Mouse (Mus musculus): ENCODE measurements around the gene Herc3. TPM values are rescaled to one million over a fixed set of nuclear protein-coding genes. Genes with fewer than 3 reads are reported as not detected.

The Herc3 gene
- polyA plus RNA-seq, 2 experiments, result 10.0 to 17.4 TPM

DNA sequence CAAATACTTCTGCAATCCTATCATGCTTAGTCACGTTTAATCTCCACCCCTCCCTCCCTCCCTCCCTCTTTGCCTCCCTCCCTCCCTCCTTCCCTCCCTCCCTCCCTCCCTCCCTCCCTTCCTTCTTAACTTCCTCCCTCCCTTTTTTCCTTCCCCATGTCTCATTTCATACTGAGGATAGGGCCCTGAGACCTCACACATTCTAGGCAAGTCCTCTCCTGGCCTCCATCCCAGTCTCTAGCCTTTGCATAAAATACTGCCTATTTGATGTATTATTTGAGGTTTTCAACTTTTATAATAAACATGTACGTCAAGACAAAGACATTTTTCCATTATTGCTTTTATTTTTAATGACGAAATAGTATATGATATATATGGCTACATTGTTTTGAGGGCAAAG, 82.3 kb downstream of the Herc3 start:
- TF ChIP-seq POLR2A (IDR thresholded peaks at IDR 0.05; ENCODE audit: borderline replicate concordance, extremely low read depth, insufficient read depth, insufficient read length), result no peak
- no peak for DNase-seq (ENCODE audit: low spot score)
- 73% methylated on average over 3 of the region's 3 CpGs for WGBS

DNA sequence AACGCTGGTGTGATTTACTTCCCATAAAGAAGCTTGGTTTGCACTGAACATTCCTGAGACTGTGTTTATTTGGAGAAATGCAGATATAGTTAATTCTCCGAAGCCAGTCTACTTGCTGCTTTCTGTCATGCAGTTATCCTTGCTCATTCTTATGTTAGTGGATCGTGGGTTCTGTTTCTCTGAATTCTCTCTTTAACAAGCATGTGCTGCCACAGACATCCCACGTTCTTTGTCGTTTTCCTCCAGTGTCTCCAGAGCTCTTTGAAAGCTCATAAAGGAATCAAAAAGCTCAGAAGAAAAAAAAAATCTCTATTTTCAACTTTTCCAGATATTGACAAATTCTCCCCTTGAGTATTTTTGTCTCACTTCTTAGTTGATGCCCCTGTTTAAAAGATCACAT, 82.7 kb downstream of the Herc3 start:
- no peaks in the 10 kb centered on the region for H3K4me1 ChIP-seq (ENCODE audit: control insufficient read depth, insufficient read depth, low read length)
- H3K27ac ChIP-seq (replicated peaks; ENCODE audit: low read depth, low read length), result no peak overlapping the region
- no peak overlapping the region for H3K4me2 ChIP-seq (replicated peaks; ENCODE audit: low read depth, low read length, severe bottlenecking)
- ATAC-seq (ENCODE audit: low FRiP score, low read depth) (no peak), DNase-seq (ENCODE audit: low spot score) (no peak)
- no peaks in the 10 kb centered on the region for H3K36me3 ChIP-seq (ENCODE audit: control insufficient read depth, insufficient read depth, low read length)
- no peaks in the 10 kb centered on the region for H3K27me3 ChIP-seq (ENCODE audit: control insufficient read depth, insufficient read depth, low read length)
- H3K9me3 ChIP-seq (ENCODE audit: control insufficient read depth, low read length), result no peaks in the 10 kb centered on the region
- 68% methylated on average over 5 of the region's 5 CpGs for WGBS
- no peak overlapping the region for H3K4me3 ChIP-seq (replicated peaks; ENCODE audit: low read length)
- TF ChIP-seq POLR2A (IDR thresholded peaks at IDR 0.05; ENCODE audit: borderline replicate concordance, extremely low read depth, insufficient read depth, insufficient read length), result no peak
- H3K9ac ChIP-seq (ENCODE audit: low read depth, low read length, severe bottlenecking), result no peak overlapping the region

More for the DNA sequence above, 82.3 kb downstream of the Herc3 start:
- Histone ChIP-seq H3K4me1 (ENCODE audit: control insufficient read depth, insufficient read depth, low read length) (no peaks in the 10 kb centered on the region), H3K36me3 (ENCODE audit: control insufficient read depth, insufficient read depth, low read length) (no peaks in the 10 kb centered on the region), H3K9me3 (ENCODE audit: control insufficient read depth, low read length) (no peaks in the 10 kb centered on the region), H3K9ac (ENCODE audit: low read depth, low read length, severe bottlenecking) (no peak overlapping the region), H3K27me3 (ENCODE audit: control insufficient read depth, insufficient read depth, low read length) (no peaks in the 10 kb centered on the region), H3K4me2 (replicated peaks; ENCODE audit: low read depth, low read length, severe bottlenecking) (no peak overlapping the region), H3K27ac (replicated peaks; ENCODE audit: low read depth, low read length) (no peak overlapping the region), H3K4me3 (replicated peaks; ENCODE audit: low read length) (no peak overlapping the region)
- no peak for ATAC-seq (ENCODE audit: low FRiP score, low read depth)

DNA sequence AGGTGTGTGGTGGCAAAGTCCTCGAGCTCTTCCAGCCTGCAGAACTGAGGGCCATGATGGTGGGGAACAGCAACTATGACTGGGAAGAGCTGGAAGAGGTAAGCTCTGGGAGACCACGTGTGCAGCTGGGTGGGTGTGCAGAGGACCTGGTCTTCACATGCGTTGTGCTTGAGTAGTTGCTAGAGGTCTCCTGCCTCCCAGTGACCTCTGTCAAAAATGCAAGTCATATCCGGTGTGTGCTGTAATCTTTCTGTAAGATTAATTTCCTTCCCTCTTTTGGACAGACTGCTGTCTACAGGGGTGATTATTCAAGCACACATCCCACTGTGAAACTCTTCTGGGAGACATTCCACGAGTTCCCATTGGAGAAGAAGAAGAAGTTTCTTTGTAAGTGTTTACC, 85.2 kb downstream of the Herc3 start:
- no peaks in the 10 kb centered on the region for H3K4me1 ChIP-seq (ENCODE audit: control insufficient read depth, insufficient read depth, low read length)
- H3K27ac ChIP-seq (replicated peaks; ENCODE audit: low read depth, low read length), result no peak overlapping the region
- H3K36me3 ChIP-seq (ENCODE audit: control insufficient read depth, insufficient read depth, low read length), result no peaks in the 10 kb centered on the region; the same call in 1 of the 2 replicates
- H3K9ac ChIP-seq (ENCODE audit: low read depth, low read length, severe bottlenecking), result no peak overlapping the region
- WGBS, result 81% methylated on average over 5 of the region's 5 CpGs
- no peak for TF ChIP-seq POLR2A (IDR thresholded peaks at IDR 0.05; ENCODE audit: borderline replicate concordance, extremely low read depth, insufficient read depth, insufficient read length)
- H3K9me3 ChIP-seq (ENCODE audit: control insufficient read depth, low read length), result no peaks in the 10 kb centered on the region
- H3K4me3 ChIP-seq (replicated peaks; ENCODE audit: low read length), result no peak overlapping the region
- no peak overlapping the region for H3K4me2 ChIP-seq (replicated peaks; ENCODE audit: low read depth, low read length, severe bottlenecking)
- DNase-seq (ENCODE audit: low spot score), result no peak
- H3K27me3 ChIP-seq (ENCODE audit: control insufficient read depth, insufficient read depth, low read length), result no peaks in the 10 kb centered on the region
- ATAC-seq (ENCODE audit: low FRiP score, low read depth), result no peak

DNA sequence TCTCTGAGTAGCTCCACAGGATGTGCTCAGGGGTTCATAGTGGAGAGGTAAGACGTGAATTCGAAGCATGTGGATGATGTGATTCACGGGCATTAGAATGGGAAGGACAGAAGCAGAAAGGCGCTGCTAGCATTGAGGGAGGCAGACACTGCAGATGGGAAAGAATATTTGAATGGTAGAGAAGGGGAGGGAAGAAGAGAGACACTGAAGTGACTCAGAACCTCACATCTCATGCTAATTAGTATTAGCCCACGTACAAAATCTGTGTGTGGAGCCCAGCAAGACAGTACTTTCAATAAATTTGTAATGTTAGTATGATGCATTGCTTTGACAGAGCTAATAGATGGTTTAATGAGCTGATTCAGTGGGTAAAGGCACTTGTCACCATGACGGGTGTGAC, 89.5 kb downstream of the Herc3 start:
- WGBS, result 83% methylated on average over 6 of the region's 6 CpGs
- ATAC-seq (ENCODE audit: low FRiP score, low read depth), result no peak
- H3K27me3 ChIP-seq (ENCODE audit: control insufficient read depth, insufficient read depth, low read length), result no peaks in the 10 kb centered on the region
- DNase-seq (ENCODE audit: low spot score), result no peak
- no peak overlapping the region for H3K9ac ChIP-seq (ENCODE audit: low read depth, low read length, severe bottlenecking)
- H3K4me3 ChIP-seq (replicated peaks; ENCODE audit: low read length), result no peak overlapping the region
- no peaks in the 10 kb centered on the region for H3K9me3 ChIP-seq (ENCODE audit: control insufficient read depth, low read length)
- no peak overlapping the region for H3K4me2 ChIP-seq (replicated peaks; ENCODE audit: low read depth, low read length, severe bottlenecking)
- no peaks in the 10 kb centered on the region for H3K4me1 ChIP-seq (ENCODE audit: control insufficient read depth, insufficient read depth, low read length)
- no peak overlapping the region for H3K27ac ChIP-seq (replicated peaks; ENCODE audit: low read depth, low read length)
- no peak for TF ChIP-seq POLR2A (IDR thresholded peaks at IDR 0.05; ENCODE audit: borderline replicate concordance, extremely low read depth, insufficient read depth, insufficient read length)
- no peaks in the 10 kb centered on the region; the same call in 1 of the 2 replicates for H3K36me3 ChIP-seq (ENCODE audit: control insufficient read depth, insufficient read depth, low read length)

DNA sequence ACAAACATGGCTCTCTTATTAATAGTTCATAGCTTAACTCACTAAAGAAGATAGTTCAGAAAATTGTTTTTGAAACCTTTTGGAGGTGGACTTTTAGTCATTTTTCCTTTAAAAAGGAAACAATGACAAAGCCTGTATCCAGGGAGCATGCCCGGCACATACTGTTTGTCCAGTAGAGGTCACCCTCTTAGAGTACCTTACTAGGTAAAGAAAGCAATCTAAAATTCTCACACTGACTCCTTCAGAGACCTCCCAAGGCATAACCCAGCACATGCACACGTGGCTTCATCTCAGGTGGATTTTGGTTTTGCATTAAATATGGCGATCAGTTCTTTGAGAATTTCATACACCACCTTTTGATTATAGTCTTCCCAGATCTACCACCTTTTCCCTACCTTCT, 90.4 kb downstream of the Herc3 start:
- ATAC-seq (ENCODE audit: low FRiP score, low read depth) (no peak), DNase-seq (ENCODE audit: low spot score) (no peak)
- no peak for TF ChIP-seq POLR2A (IDR thresholded peaks at IDR 0.05; ENCODE audit: borderline replicate concordance, extremely low read depth, insufficient read depth, insufficient read length)
- 40% methylated on average over 3 of the region's 3 CpGs for WGBS
- no peaks in the 10 kb centered on the region; the same call in 1 of the 2 replicates for H3K36me3 ChIP-seq (ENCODE audit: control insufficient read depth, insufficient read depth, low read length)
- H3K4me1 ChIP-seq (ENCODE audit: control insufficient read depth, insufficient read depth, low read length), result no peaks in the 10 kb centered on the region
- no peak overlapping the region for H3K27ac ChIP-seq (replicated peaks; ENCODE audit: low read depth, low read length)
- H3K27me3 ChIP-seq (ENCODE audit: control insufficient read depth, insufficient read depth, low read length), result no peaks in the 10 kb centered on the region
- H3K9me3 ChIP-seq (ENCODE audit: control insufficient read depth, low read length), result no peaks in the 10 kb centered on the region
- no peak overlapping the region for H3K4me2 ChIP-seq (replicated peaks; ENCODE audit: low read depth, low read length, severe bottlenecking)
- H3K4me3 ChIP-seq (replicated peaks; ENCODE audit: low read length), result no peak overlapping the region
- no peak overlapping the region for H3K9ac ChIP-seq (ENCODE audit: low read depth, low read length, severe bottlenecking)

DNA sequence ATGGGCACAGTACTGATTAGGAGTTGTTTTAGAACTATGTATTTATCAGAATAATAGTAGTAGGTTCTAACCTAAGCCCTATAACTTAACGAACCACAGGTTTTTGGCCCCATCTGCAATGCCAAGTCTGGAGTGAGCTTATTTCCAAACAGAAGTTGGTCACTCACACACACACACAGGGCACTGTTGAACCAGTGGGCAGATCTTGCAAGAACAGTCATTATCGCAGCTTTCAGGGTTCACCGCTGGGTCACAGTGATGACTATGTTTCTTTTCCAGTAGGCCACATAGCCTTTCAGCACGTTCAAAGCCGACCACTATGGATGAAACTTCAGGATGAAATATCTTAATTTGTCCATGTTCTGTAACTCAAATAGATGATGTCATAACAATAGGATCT, 91.2 kb downstream of the Herc3 start:
- H3K36me3 ChIP-seq (ENCODE audit: control insufficient read depth, insufficient read depth, low read length), result no peaks in the 10 kb centered on the region; the same call in 1 of the 2 replicates
- ATAC-seq (ENCODE audit: low FRiP score, low read depth), result no peak
- no peak for DNase-seq (ENCODE audit: low spot score)

More for the DNA sequence above, 91.2 kb downstream of the Herc3 start:
- no peak for TF ChIP-seq POLR2A (IDR thresholded peaks at IDR 0.05; ENCODE audit: borderline replicate concordance, extremely low read depth, insufficient read depth, insufficient read length)
- no peaks in the 10 kb centered on the region for H3K9me3 ChIP-seq (ENCODE audit: control insufficient read depth, low read length)
- H3K4me2 ChIP-seq (replicated peaks; ENCODE audit: low read depth, low read length, severe bottlenecking), result no peak overlapping the region
- H3K27me3 ChIP-seq (ENCODE audit: control insufficient read depth, insufficient read depth, low read length), result no peaks in the 10 kb centered on the region
- H3K4me3 ChIP-seq (replicated peaks; ENCODE audit: low read length), result no peak overlapping the region
- H3K27ac ChIP-seq (replicated peaks; ENCODE audit: low read depth, low read length), result no peak overlapping the region
- 80% methylated on average over 5 of the region's 5 CpGs for WGBS
- no peak overlapping the region for H3K9ac ChIP-seq (ENCODE audit: low read depth, low read length, severe bottlenecking)
- H3K4me1 ChIP-seq (ENCODE audit: control insufficient read depth, insufficient read depth, low read length), result no peaks in the 10 kb centered on the region

Data from limb, embryonic 14.5 days (tissue).